Mouse (Mus musculus): ENCODE data around the gene Rps6ka2.

DNA sequence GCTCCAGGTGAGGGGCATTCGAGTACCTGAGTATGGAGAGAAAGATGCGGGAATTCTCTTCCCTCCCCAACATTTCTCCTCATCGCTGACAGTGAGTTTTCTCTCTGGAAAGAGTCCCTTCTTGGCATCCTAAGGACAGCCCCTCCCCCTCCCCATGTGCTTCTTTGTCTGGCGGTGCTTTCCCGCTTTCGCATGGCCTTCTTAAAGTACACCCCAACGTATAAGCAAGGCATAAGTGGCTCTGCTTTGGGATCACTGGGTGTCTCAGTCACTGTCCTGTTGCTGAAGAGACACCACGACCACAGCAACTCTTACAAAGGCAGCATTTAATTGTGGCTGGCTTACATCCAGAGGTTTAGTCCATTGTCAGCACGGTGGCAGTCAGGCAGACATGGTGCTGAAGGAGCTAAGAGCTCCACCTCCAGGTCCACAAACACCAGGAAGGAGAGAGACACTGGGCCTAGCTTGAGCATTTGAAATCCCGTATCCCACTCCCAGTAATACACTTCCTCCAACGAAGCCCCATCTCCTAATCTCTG lies 47.9 kb downstream of the Rps6ka2 start:
- TF ChIP-seq POLR2A (IDR thresholded peaks at IDR 0.05; ENCODE audit: low read depth, low read length): no peak
- no peak for TF ChIP-seq CTCF (IDR thresholded peaks at IDR 0.05; ENCODE audit: extremely low read depth, insufficient read length, insufficient replicate concordance, low read depth, low read length)

Measured in small intestine, adult 2 months (tissue).